Mouse (Mus musculus): Measurements from ENCODE around the gene Tmem19.

DNA sequence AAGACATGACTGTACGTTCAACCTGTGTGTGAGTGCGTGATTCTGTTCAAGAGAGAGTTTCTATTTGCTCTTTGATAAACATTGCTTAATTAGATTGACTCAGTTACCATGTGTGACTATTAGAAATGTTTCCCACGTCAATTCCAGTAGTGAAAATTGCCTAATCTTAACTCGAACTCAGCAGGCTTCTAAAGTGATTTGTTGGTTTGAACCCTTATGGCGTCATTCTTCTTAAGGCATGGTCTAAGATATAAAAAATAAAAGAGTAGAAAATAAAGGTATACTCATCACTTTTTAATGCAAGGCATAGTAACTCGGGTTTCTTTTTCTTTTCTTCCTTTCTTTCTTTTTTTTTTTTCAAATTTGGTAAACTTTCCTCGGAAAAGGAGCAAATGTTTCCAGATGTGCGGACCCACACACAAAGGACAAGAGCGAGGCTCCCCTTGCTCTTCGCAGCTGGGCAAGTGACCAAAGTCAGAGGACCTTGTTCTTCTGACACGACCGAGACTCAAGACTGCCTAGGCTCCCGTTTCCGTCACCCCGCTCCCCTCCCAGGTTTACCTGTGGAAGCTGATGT is 21.4 kb upstream of the Tmem19 start:
- TF ChIP-seq CTCF (IDR thresholded peaks at IDR 0.05; ENCODE audit: borderline replicate concordance, control insufficient read depth, extremely low read depth, insufficient read depth, low read length, poor library complexity) (no peak), POLR2A (IDR thresholded peaks at IDR 0.05; ENCODE audit: control insufficient read depth, extremely low read depth, insufficient read depth, low read length, poor library complexity) (no peak)

All from thymus, adult 2 months (tissue).